Mouse (Mus musculus): Measurements from ENCODE around the gene Kmt5c. TPM values are rescaled to one million over a fixed set of nuclear protein-coding genes. Genes with fewer than 3 reads are reported as not detected.

The Kmt5c gene
- polyA plus RNA-seq, 1 experiment from 2014 or later: 63.7 TPM

DNA sequence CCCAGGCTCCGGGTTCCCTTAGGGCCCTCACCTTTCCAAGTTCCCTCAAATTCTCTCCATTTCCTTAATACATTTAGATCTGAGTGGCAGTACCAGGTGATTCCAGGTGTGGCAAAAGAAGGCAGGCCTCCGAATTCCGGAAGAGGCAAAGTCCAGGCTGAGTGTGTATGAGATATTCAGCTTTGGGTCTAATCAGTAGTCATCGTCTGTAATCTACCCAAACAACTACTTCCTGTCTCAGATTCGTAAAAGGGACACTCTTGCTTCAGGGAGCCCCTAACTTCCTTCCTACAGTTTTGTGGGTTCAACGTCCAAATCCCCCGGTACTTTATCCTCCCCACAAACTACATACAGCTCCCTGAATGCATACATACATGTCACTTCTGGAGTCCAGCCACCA is 14.7 kb upstream of the Kmt5c start, which contains the start of gene Tmem150b:
TSS of gene Tmem150b (minus strand) at position 81 of the 400 bp plus-strand sequence.
- Histone ChIP-seq H3K4me2 (replicated peaks) (peak within 1 kb of the TSS; percentile 64), H3K36me3 (no peaks in the 10 kb centered on the region), H3K9me3 (no peaks in the 10 kb centered on the region), H3K4me3 (replicated peaks) (peak within 1 kb of the TSS; percentile 32), H3K27ac (peak within 1 kb of the TSS; percentile 61), H3K9ac (peak within 1 kb of the TSS; percentile 15), H3K4me1 (replicated peaks) (peaks cover 5% of the 10 kb centered on the region), H3K27me3 (replicated peaks) (no peaks in the 10 kb centered on the region)
- 53% methylated on average over 7 of the region's 7 CpGs for WGBS
- ATAC-seq: peak; percentile 82

DNA sequence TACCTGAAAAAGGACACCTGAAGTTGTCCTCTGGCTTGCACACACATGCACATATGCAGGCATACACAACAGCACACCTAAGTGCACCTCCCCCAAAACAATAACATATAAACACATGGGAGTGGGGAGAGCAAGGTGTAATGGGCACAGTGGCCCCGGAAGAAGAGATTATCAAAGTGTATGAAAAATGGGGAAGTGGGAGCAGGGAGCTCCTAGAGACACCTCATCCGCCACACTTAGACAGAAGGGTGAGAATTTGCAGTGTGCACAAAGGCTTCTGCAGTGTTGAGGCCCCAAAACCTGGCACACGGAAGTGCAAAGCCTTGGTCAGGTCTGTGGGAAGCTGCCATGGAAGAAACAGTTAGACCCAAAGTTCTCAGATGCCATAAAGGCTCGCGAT is 8.8 kb upstream of the Kmt5c start:
- Histone ChIP-seq H3K36me3 (no peaks in the 10 kb centered on the region), H3K27me3 (replicated peaks) (no peaks in the 10 kb centered on the region), H3K27ac (no peak overlapping the region), H3K9me3 (no peaks in the 10 kb centered on the region), H3K4me3 (replicated peaks) (no peak overlapping the region), H3K4me1 (replicated peaks) (no peaks in the 10 kb centered on the region), H3K9ac (no peak overlapping the region), H3K4me2 (replicated peaks) (no peak overlapping the region)
- WGBS: 79% methylated on average over 5 of the region's 5 CpGs
- ATAC-seq: no peak

DNA sequence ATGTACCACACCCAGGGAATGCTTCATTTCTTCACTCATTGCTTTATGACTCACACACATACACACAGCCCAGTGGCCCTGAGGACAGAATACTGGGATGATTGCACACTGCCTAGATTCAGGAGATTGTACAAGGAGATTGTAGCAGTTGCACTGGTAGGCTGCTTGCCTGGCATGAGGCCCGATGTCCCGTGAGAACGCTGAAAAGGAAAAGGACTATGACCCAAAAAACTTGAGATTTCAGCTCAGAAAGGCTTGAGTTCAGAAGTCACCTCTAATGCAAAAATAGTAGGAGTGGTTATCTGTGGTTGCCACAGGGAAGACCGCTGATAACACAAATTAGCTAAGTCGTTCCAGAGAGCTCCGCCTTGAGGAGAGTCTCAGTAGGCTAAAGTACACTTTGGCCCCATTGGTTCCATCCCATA is 6.9 kb upstream of the Kmt5c start:
- no peaks in the 10 kb centered on the region for H3K4me1 ChIP-seq (replicated peaks)
- no peaks in the 10 kb centered on the region for H3K27me3 ChIP-seq (replicated peaks)
- no peaks in the 10 kb centered on the region for H3K36me3 ChIP-seq
- peak; percentile 97 for ATAC-seq
- peak overlapping the region; percentile 48; the same call in 1 of the 2 replicates for H3K27ac ChIP-seq
- H3K4me2 ChIP-seq (replicated peaks): no peak overlapping the region
- no peaks in the 10 kb centered on the region for H3K9me3 ChIP-seq
- H3K9ac ChIP-seq: no peak overlapping the region
- 39% methylated on average over 6 of the region's 6 CpGs for WGBS
- no peak overlapping the region for H3K4me3 ChIP-seq (replicated peaks)

DNA sequence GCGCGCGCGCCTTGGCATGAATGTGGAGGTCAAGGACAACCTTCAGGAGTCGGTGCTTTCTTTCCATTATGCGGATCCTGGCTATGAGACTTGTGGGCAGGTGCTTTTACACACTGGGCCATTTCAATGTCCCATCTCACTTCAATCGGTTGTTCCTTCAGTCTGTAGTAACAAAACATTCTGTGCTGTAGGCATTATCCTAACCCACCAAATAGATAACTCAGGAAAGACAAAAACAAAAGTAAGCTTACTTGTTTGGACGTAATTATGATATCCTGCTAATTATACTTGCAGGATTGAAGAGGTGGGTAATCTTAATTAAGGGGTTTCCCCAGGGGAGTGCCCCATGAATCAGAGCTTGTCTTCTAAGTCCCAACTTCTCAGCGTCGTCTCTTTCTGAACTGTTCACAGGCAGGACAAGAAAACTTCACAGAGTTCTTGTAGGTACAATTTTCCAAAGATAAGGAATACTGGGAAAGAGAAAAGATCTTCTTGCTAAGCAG is 823 bp upstream of the Kmt5c start:
- Histone ChIP-seq H3K9me3 (no peaks in the 10 kb centered on the region), H3K9ac (peak overlapping the region; percentile 2; the same call in 1 of the 2 replicates), H3K27ac (peak overlapping the region; percentile 41), H3K4me3 (replicated peaks) (peak overlapping the region; percentile 33), H3K4me2 (replicated peaks) (peak overlapping the region; percentile 58), H3K4me1 (replicated peaks) (peaks cover 31% of the 10 kb centered on the region), H3K27me3 (replicated peaks) (no peaks in the 10 kb centered on the region), H3K36me3 (0 out of 2 replicates have a peak, but pooled peaks cover 6% of the 10 kb centered on the region)
- no peak for ATAC-seq
- 47% methylated on average over 10 of the region's 10 CpGs for WGBS

DNA sequence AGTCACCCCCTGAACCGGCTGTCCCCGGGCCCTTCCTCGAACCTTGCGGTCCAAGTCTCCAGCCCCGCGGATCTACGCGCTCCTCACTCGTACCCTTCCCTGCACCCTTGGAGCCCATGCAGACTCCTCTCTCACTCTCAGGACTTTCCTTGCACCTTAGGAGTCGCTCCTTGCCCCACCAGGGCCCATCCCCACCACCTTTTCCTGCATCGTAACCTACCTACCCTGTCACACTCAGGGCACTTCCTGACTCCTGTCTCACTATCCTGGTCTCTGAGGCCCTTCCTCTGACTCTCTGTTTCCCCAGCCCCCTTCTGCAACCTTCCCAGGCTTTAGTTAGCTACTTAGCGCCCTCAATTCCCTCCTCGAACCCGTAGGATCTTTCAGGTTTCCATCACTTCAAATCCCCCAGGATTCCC is 403 bp downstream of the Kmt5c start:
- H3K9ac ChIP-seq: peak overlapping the region; percentile 77
- peak overlapping the region; percentile 86 for H3K27ac ChIP-seq
- peak; percentile 48 for ATAC-seq
- 0 out of 2 replicates have a peak, but pooled peaks cover 11% of the 10 kb centered on the region for H3K36me3 ChIP-seq
- H3K27me3 ChIP-seq (replicated peaks): no peaks in the 10 kb centered on the region
- H3K9me3 ChIP-seq: no peaks in the 10 kb centered on the region
- peak overlapping the region; percentile 83 for H3K4me2 ChIP-seq (replicated peaks)
- peak overlapping the region; percentile 60 for H3K4me3 ChIP-seq (replicated peaks)
- peaks cover 31% of the 10 kb centered on the region for H3K4me1 ChIP-seq (replicated peaks)
- WGBS: 0% methylated on average over 14 of the region's 14 CpGs

DNA sequence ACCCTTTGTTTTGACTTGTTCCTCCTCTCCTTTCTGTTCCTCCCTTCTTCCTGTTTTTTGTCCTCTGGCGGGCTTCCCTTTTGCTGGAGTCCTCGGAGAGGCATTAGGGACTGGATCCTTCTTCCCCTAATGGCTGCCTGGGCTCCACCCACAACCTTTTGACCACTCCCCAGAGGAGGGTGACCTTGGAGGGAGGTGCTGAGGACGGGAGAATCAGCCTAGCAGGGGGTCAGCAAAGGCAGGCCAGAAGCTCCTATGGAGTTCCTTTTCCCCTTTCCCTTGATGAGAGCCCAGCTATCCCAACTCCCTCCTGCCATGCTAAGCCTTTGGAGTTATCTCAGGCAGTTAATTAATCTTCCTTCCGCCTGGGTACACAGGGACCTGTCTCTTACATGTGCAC is 1.2 kb downstream of the Kmt5c start:
- Histone ChIP-seq H3K4me2 (replicated peaks) (peak overlapping the region; percentile 83), H3K27ac (peak overlapping the region; percentile 86), H3K4me3 (replicated peaks) (peak overlapping the region; percentile 60), H3K36me3 (0 out of 2 replicates have a peak, but pooled peaks cover 11% of the 10 kb centered on the region), H3K4me1 (replicated peaks) (peaks cover 31% of the 10 kb centered on the region), H3K9ac (peak overlapping the region; percentile 77), H3K9me3 (no peaks in the 10 kb centered on the region), H3K27me3 (replicated peaks) (no peaks in the 10 kb centered on the region)
- 2% methylated on average over 4 of the region's 4 CpGs for WGBS
- 0 out of 2 replicates have a peak, but pooled peaks have one; percentile 10 for ATAC-seq

DNA sequence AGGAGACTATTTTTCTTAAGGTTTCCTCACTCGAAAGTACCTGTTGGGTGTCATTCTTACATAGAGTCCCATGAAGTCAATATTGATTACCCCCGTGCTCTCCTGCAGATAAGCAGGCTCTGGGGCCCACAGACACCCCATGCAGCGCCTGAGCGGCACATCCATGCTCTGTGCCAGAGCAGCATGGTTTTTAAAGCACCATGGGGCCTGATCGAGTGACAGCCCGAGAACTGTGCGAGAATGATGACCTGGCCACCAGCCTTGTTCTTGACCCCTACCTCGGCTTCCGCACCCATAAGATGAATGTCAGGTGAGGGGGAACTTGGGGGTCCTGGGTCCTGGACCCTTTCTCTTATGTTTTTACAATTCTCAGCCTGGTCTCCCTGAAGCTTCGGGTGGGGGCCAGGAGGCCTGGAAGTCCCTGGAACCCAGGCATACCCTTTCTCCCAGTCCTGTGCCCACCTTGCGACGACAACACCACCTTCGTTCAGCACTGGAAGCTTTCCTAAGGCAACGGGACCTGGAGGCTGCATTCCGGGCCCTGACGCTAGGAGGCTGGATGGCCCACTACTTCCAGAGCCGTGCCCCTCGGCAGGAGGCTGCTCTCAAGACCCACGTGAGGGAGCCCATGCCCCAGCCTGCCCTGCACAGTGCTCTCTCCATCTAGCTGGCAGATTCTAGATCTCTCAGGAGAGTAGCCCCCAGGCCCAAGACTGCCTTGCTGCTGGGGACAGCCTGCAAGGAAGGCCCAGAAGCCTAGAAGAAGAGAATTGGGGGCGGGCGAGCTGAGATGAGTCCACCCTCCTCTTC is 2.0 kb downstream of the Kmt5c start:
- Histone ChIP-seq H3K9ac (no peak overlapping the region), H3K4me2 (replicated peaks) (peak overlapping the region; percentile 83), H3K27me3 (replicated peaks) (no peaks in the 10 kb centered on the region), H3K4me1 (replicated peaks) (peaks cover 31% of the 10 kb centered on the region), H3K4me3 (replicated peaks) (peak overlapping the region; percentile 60; the same call in 1 of the 2 replicates), H3K9me3 (no peaks in the 10 kb centered on the region), H3K27ac (peak overlapping the region; percentile 86; the same call in 1 of the 2 replicates), H3K36me3 (peaks cover 18% of the 10 kb centered on the region; the same call in 1 of the 2 replicates)
- no peak for ATAC-seq
- WGBS: 78% methylated on average over 21 of the region's 21 CpGs

DNA sequence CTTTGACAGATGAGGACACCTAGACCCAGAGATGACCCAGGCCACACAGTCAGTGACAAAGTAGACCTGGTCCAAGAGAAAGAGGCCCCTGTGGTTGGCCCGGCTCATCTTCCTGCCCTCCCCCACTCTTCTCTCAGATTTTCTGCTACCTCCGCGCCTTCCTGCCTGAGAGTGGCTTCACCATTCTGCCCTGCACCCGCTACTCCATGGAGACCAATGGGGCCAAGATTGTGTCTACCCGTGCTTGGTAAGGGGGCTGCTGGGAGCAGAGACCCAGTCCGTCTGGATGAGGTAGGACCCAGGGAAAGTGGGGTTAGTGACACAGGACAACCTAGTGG is 2.5 kb downstream of the Kmt5c start:
- H3K27ac ChIP-seq: no peak overlapping the region
- H3K4me1 ChIP-seq (replicated peaks): peaks cover 31% of the 10 kb centered on the region
- H3K9me3 ChIP-seq: no peaks in the 10 kb centered on the region
- ATAC-seq: no peak
- no peak overlapping the region for H3K4me3 ChIP-seq (replicated peaks)
- peaks cover 20% of the 10 kb centered on the region; the same call in 1 of the 2 replicates for H3K36me3 ChIP-seq
- peak overlapping the region; percentile 83; the same call in 1 of the 2 replicates for H3K4me2 ChIP-seq (replicated peaks)
- H3K9ac ChIP-seq: no peak overlapping the region
- WGBS: 85% methylated on average over 6 of the region's 6 CpGs
- no peaks in the 10 kb centered on the region for H3K27me3 ChIP-seq (replicated peaks)

DNA sequence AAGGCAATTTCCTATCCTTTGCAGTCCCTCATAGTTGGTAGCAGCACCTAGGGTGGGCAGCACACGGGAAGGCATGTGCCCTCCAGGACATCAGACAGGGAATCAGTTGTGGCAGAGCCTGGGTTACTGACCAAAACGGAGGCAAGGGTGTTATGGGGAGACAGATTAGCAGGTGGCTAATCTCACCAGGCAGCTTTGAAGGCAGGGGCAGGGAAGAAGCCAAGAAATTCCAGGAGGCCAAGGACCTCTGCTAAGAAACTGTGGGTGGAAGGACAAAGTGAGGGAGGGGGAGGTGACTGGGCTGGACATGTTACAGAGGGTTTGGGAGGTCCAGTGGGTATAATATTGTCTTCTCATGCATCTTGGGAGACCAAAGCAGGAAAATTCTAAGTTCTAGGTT is 3.4 kb downstream of the Kmt5c start:
- Histone ChIP-seq H3K4me3 (replicated peaks) (no peak overlapping the region), H3K36me3 (peaks cover 20% of the 10 kb centered on the region; the same call in 1 of the 2 replicates), H3K9ac (no peak overlapping the region), H3K27me3 (replicated peaks) (no peaks in the 10 kb centered on the region), H3K27ac (no peak overlapping the region), H3K4me2 (replicated peaks) (no peak overlapping the region), H3K9me3 (no peaks in the 10 kb centered on the region), H3K4me1 (replicated peaks) (peaks cover 31% of the 10 kb centered on the region)
- no peak for ATAC-seq
- 63% methylated on average over 2 of the region's 2 CpGs for WGBS

DNA sequence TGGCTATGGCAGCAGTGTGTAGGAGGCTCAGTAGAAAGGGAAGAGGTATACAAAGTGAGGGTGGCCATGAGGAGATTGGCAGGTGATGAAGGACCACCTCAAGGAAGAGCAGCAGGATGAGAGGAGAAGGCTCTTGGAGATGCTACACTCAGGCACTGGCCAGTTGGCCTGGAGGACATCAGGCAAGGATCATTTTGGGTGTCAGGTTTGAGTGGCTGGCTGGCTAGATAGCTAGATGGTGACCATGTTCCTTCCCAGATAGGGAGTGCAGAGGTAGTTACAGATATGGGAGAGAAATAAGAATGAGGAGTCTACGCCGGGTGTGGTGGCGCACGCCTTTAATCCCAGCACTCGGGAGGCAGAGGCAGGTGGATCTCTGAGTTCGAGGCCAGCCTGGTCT is 5.0 kb downstream of the Kmt5c start:
- H3K4me2 ChIP-seq (replicated peaks): no peak overlapping the region
- no peak for ATAC-seq
- peaks cover 20% of the 10 kb centered on the region; the same call in 1 of the 2 replicates for H3K36me3 ChIP-seq
- H3K9ac ChIP-seq: no peak overlapping the region
- no peaks in the 10 kb centered on the region for H3K9me3 ChIP-seq
- H3K4me1 ChIP-seq (replicated peaks): peaks cover 26% of the 10 kb centered on the region
- WGBS: 95% methylated on average over 6 of the region's 6 CpGs
- H3K27ac ChIP-seq: no peak overlapping the region
- H3K4me3 ChIP-seq (replicated peaks): no peak overlapping the region
- no peaks in the 10 kb centered on the region for H3K27me3 ChIP-seq (replicated peaks)

DNA sequence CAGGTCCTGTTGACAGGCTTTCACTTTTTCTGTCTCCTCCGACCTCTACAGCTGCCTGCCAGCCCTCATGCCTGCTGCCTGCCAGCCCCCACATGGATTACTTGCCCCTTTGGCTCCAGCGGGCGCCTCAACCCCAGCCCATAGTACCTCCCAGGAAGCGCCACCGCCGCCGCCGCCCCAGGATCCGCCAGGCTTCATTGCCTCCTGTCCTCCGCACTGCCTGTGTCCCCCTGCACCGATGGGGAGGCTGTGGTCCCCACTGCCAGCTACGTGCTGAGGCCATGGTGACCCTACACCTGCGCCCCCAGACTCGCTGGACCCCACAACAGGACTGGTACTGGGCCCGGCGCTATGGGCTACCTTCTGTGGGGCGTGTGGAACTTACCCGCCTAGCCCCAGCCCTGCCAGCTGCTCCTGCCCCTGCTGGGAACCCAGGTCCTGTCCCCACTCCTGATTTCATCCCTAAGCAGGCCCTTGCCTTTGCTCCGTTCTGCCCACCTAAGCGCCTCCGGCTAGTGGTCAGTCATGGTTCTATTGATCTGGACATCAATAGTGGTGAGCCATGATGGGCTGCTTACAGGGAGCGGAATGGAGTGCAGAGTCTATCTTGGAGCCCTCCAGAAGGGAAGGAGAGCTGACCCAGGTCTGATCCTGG is 6.5 kb downstream of the Kmt5c start:
- WGBS: 87% methylated on average over 22 of the region's 22 CpGs

More for the DNA sequence above, 6.5 kb downstream of the Kmt5c start:
- H3K4me1 ChIP-seq (replicated peaks): peaks cover 19% of the 10 kb centered on the region
- no peaks in the 10 kb centered on the region for H3K9me3 ChIP-seq
- ATAC-seq: no peak
- peaks cover 22% of the 10 kb centered on the region; the same call in 1 of the 2 replicates for H3K36me3 ChIP-seq
- no peak overlapping the region for H3K4me2 ChIP-seq (replicated peaks)
- no peaks in the 10 kb centered on the region for H3K27me3 ChIP-seq (replicated peaks)
- H3K4me3 ChIP-seq (replicated peaks): no peak overlapping the region
- no peak overlapping the region for H3K9ac ChIP-seq
- no peak overlapping the region for H3K27ac ChIP-seq
